Comparison of ENCODE assay signal across 7 mouse cellular contexts in genomic region chr8:70476333-70477268, GRCm38 (mm10). TPM values are rescaled to one million over a fixed set of nuclear protein-coding genes. Genes with fewer than 3 reads are reported as not detected.
A peak's percentile ranks its signal among the peaks of the same experiment; 100 is the strongest.
DNase-seq lines count a peak whose midpoint lies in the region; ATAC-seq lines count a peak whose summit lies in the region.

TSS of gene Klhl26 (minus strand) at chr8:70476968.

- peak within 1 kb of the TSS; percentile 88 for H3K9ac ChIP-seq in embryonic facial prominence, embryonic 11.5 days (replicated peaks; ENCODE audit: low read length)
- peak within 1 kb of the TSS; percentile 79 for H3K9ac ChIP-seq in midbrain, embryonic 13.5 days (replicated peaks)

- H3K4me1 ChIP-seq in embryonic facial prominence, embryonic 11.5 days (ENCODE audit: control insufficient read depth, insufficient read depth, low read length), result no peaks in the 10 kb centered on the region
- peaks cover 44% of the 10 kb centered on the region for H3K4me1 ChIP-seq in limb, embryonic 10.5 days
- H3K4me1 ChIP-seq in midbrain, embryonic 13.5 days (replicated peaks), result peaks cover 11% of the 10 kb centered on the region

- H3K27me3 ChIP-seq in embryonic facial prominence, embryonic 11.5 days (ENCODE audit: control insufficient read depth, insufficient read depth, low read length), result no peaks in the 10 kb centered on the region
- no peaks in the 10 kb centered on the region for H3K27me3 ChIP-seq in limb, embryonic 10.5 days (ENCODE audit: low read depth, poor library complexity, severe bottlenecking)
- peaks cover 24% of the 10 kb centered on the region for H3K27me3 ChIP-seq in midbrain, embryonic 13.5 days

- DNase-seq in adrenal gland, postnatal 14 days, result peak; percentile 99
- DNase-seq in embryonic facial prominence, embryonic 11.5 days (ENCODE audit: low spot score), result peak; percentile 94
- DNase-seq in kidney, adult 11 months, result peak; percentile 96
- peak; percentile 92 for DNase-seq in limb, embryonic 10.5 days (ENCODE audit: low spot score)
- peak; percentile 98 for DNase-seq in spleen, adult 12 weeks (ENCODE audit: low spot score)

- H3K4me3 ChIP-seq in embryonic facial prominence, embryonic 11.5 days (ENCODE audit: low read depth, low read length), result peak within 1 kb of the TSS; percentile 83
- peak within 1 kb of the TSS; percentile 83 for H3K4me3 ChIP-seq in limb, embryonic 10.5 days
- peak within 1 kb of the TSS; percentile 66 for H3K4me3 ChIP-seq in midbrain, embryonic 13.5 days (replicated peaks)

- H3K27ac ChIP-seq in embryonic facial prominence, embryonic 11.5 days (replicated peaks; ENCODE audit: low read depth, low read length), result 0 out of 2 replicates have a peak within 1 kb of the TSS, but pooled peaks have one; percentile 16
- peak within 1 kb of the TSS; percentile 90 for H3K27ac ChIP-seq in limb, embryonic 10.5 days
- peak within 1 kb of the TSS; percentile 40; the same call in 1 of the 2 replicates for H3K27ac ChIP-seq in midbrain, embryonic 13.5 days

- H3K9me3 ChIP-seq in embryonic facial prominence, embryonic 11.5 days (replicated peaks; ENCODE audit: control insufficient read depth, low read length), result no peaks in the 10 kb centered on the region
- no peaks in the 10 kb centered on the region for H3K9me3 ChIP-seq in limb, embryonic 10.5 days (replicated peaks)
- H3K9me3 ChIP-seq in midbrain, embryonic 13.5 days, result no peaks in the 10 kb centered on the region

- H3K4me2 ChIP-seq in embryonic facial prominence, embryonic 11.5 days (ENCODE audit: low read depth, low read length), result peak within 1 kb of the TSS; percentile 82
- peak within 1 kb of the TSS; percentile 66 for H3K4me2 ChIP-seq in midbrain, embryonic 13.5 days (replicated peaks)

- no peaks in the 10 kb centered on the region for H3K36me3 ChIP-seq in embryonic facial prominence, embryonic 11.5 days (replicated peaks; ENCODE audit: control insufficient read depth, insufficient read depth, low read depth, low read length)
- H3K36me3 ChIP-seq in limb, embryonic 10.5 days, result peaks cover 7% of the 10 kb centered on the region
- H3K36me3 ChIP-seq in midbrain, embryonic 13.5 days, result no peaks in the 10 kb centered on the region

- under 1% methylated on average over 53 of the region's 53 CpGs for WGBS in embryonic facial prominence, embryonic 11.5 days
- under 1% methylated on average over 53 of the region's 53 CpGs for WGBS in limb, embryonic 10.5 days
- WGBS in midbrain, embryonic 13.5 days, result under 1% methylated on average over 53 of the region's 53 CpGs

- peak; percentile 81 for ATAC-seq in embryonic facial prominence, embryonic 11.5 days (replicated peaks; ENCODE audit: insufficient number of reproducible peaks, low FRiP score, low TSS enrichment, low read depth)
- peak; percentile 96 for ATAC-seq in granulocyte monocyte progenitor cell, adult 5-6 weeks (replicated peaks; ENCODE audit: poor library complexity, severe bottlenecking)
- peak; percentile 88 for ATAC-seq in midbrain, embryonic 13.5 days

RNA-seq across cellular contexts. Expression of gene Klhl26, which starts in this region (rescaled TPM):
- 15.7 and 16.3 TPM in 2 replicates for total RNA-seq in adrenal gland, postnatal 14 days (2021)
- 15.4 and 17.9 TPM in 2 replicates for polyA plus RNA-seq in embryonic facial prominence, embryonic 11.5 days (2014; fragmentation: Nextera tagmentation; extraction: Ambion mirVana)
- 2.1 and 4.4 TPM in 2 replicates for total RNA-seq in granulocyte monocyte progenitor cell, adult 5-6 weeks (2014; fragmentation: Nextera tagmentation)
- 4.0 and 4.1 TPM in 2 replicates for total RNA-seq in granulocyte monocyte progenitor cell, adult 5-6 weeks (2017)
- 24.1 and 29.0 TPM in 2 replicates for polyA plus RNA-seq in limb, embryonic 10.5 days (2016; fragmentation: Nextera tagmentation; extraction: Ambion mirVana)
- polyA plus RNA-seq in midbrain, embryonic 13.5 days (2015; fragmentation: Nextera tagmentation; extraction: Ambion mirVana), result 19.3 and 22.2 TPM in 2 replicates

Comparison
In these comparisons a context has a peak if more than half of its experiments do, and no peak if none do; other contexts are left out.
1. Peak in every context shown above with its lines: DNase-seq, ATAC-seq, H3K4me3 ChIP-seq and H3K27ac ChIP-seq.
2. H3K27ac ChIP-seq: peak in every context shown above with its lines; median percentile 90 in limb, embryonic 10.5 days; 40 in midbrain, embryonic 13.5 days; 16 in embryonic facial prominence, embryonic 11.5 days.